Mouse (Mus musculus) T-cell, adult 66 days (primary cell): ENCODE data around the gene Baz2a. TPM values are rescaled to one million over a fixed set of nuclear protein-coding genes. Genes with fewer than 3 reads are reported as not detected.

Source experiments
- total RNA-seq, 2 experiments: library from RNA; stranded (reverse); gene quantifications; 3 replicates in 1 of 2; 4 replicates in 1 of 2; pipeline ENCODE4 v1.2.4; 2023

Baz2a gene
- 100 to 1,000 TPM; 118 to 120 TPM for total RNA-seq

DNA sequence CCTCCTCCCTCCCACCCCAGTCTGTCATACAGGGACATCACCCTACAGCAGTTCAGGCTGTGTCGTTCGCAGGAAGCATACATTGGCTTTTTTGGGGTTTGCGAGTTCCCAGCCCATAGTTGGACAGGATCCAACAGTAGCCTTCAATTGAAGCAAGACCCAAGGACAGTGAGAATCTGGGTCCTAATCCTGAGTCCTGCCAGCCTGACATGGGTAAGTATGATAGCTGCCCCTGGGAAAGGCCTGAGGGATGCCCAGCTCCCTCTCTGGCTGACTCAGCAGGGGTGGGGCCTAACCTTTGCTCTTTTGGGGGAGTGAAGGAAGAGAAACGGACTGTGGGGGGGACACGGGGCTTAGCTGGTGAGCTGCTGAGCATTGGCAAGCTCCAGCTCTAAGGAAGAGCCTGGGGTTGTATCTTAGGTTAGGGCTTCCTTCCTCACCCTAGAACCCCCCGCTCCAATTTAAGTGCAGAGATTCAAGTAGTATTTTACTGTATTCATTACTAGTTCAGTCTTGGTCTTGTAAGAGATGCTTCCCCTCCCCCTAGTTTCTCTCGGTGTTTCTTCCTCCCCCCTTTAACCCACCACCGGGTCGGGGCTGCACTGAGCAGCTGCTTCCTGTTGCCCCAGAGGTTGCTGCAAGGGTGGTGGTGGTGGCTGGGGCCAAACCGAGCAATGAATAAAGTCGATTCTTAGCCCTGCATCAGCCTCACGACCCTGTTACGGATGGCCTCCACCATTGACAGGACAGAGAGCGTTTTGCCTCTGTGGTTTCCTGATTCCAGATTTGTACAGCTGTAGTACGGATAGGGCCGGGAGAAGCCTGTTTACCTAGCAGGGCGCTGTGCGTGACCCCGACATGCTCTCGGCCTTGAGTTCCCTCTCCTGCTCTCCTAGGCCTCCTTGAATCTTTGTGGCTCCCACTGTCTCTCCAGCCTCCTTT is at the start of gene Baz2a:
Baz2a (plus strand) TSS at position 14 of the 942 bp plus-strand sequence.

DNA sequence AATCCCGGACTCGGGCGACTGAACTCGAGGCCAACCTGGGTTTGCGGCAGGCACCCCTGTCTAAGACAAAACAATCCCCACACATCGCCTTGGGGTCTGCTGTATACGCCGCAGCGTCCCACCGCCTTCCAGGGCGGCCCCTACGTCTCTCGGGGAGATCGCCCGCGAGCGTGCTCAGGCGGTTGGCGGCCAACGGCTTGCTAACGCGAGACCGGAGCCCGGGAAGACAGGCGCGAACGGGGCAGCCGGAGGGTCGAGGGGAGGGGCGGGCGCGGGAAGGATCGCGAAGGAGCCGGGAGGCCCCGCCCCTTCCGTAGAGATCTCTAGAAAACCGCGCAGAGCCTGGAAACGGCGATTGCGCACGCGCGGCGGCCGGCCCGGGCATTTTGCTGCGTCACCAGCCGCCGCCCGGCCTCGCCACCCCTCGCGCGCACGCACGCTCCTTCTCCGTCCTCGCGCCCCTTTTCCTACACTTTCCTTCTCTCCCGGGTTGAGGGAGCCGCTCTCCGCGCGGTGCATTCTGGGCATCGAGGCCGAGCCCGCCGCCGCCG is 32.7 kb upstream of the Baz2a start, which contains the start of gene Ptges3:
Ptges3 (plus strand) TSS at position 354 of the 551 bp plus-strand sequence.

DNA sequence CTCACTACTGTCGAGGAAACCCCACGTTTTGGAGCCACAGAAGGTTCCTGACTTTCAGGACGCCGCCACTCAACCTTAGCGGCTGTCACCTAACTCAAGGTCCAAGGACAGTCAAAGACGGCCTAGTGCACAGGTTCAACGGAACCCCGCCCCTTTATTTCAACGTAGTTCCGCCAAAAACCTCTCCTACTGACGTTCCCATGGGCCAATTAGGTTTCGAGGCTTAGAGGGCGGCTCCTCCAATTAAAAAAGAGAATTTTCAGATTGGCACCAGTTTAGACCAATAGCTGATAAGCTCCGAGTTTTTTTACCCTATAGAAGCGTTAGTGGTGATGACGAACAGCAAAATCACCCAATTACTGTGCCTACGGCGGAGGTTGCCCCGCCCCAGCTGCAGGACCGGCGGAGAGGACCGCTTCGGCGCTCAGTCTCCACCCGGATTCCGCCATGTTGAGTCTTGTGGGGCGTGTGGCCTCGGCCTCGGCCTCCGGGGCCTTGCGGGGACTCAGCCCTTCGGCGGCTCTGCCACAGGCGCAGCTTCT is 8.4 kb upstream of the Baz2a start, which contains the start of gene Atp5b:
Atp5b (plus strand) TSS at position 394 of the 542 bp plus-strand sequence.

Other genes starting within 250 kb of the Baz2a start
- not detected for gene Rdh19, start 241.6 kb upstream of the Baz2a start, total RNA-seq
- not detected for gene Rdh16f2, start 225.1 kb upstream of the Baz2a start, total RNA-seq
- gene Rdh7, start 202.8 kb upstream of the Baz2a start, total RNA-seq: not detected
- gene Sdr9c7, start 193.1 kb upstream of the Baz2a start, total RNA-seq: not detected
- not detected for gene Hsd17b6, start 84.0 kb upstream of the Baz2a start, total RNA-seq
- 10 to 100 TPM; 16.2 to 21.7 TPM for gene Prim1, start 76.4 kb upstream of the Baz2a start, total RNA-seq
- 100 to 1,000 TPM; 776 to 815 TPM for gene Naca, start 56.0 kb upstream of the Baz2a start, total RNA-seq
- 100 to 1,000 TPM; 121 to 145 TPM for gene Ptges3, start 32.6 kb upstream of the Baz2a start, total RNA-seq
- 100 to 1,000 TPM; 664 to 698 TPM for gene Atp5b, start 8.3 kb upstream of the Baz2a start, total RNA-seq
- 10 to 100 TPM; 46.4 to 46.7 TPM for gene Rbms2, start 88.7 kb downstream of the Baz2a start, total RNA-seq
- gene Gls2, start 102.9 kb downstream of the Baz2a start, total RNA-seq: under 1 TPM; 0.26 to 0.98 TPM
- gene Spryd4, start 120.2 kb downstream of the Baz2a start, total RNA-seq: 10 to 100 TPM; 15.4 to 20.8 TPM
- gene Mip, start 134.3 kb downstream of the Baz2a start, total RNA-seq: not detected
- gene Timeless, start 140.5 kb downstream of the Baz2a start, total RNA-seq: 10 to 100 TPM; 35.2 to 44.7 TPM
- not detected for gene Apon, start 162.5 kb downstream of the Baz2a start, total RNA-seq
- gene Apof, start 177.1 kb downstream of the Baz2a start, total RNA-seq: not detected
- 10 to 100 TPM; 64.1 to 66.5 TPM for gene Stat2, start 179.0 kb downstream of the Baz2a start, total RNA-seq
- gene Il23a, start 207.2 kb downstream of the Baz2a start, total RNA-seq: not detected
- 10 to 100 TPM; 41.8 to 43.8 TPM for gene Pan2, start 211.8 kb downstream of the Baz2a start, total RNA-seq
- 10 to 100 TPM; 24.5 to 37.2 TPM for gene Cnpy2, start 230.9 kb downstream of the Baz2a start, total RNA-seq
- gene Cs, start 246.2 kb downstream of the Baz2a start, total RNA-seq: 10 to 100 TPM; 90.5 to 96.7 TPM